Mouse (Mus musculus) left cerebral cortex, adult 18-20 months (tissue): ENCODE measurements around the gene Cdv3. TPM values are rescaled to one million over a fixed set of nuclear protein-coding genes. Genes with fewer than 3 reads are reported as not detected.

Experiments used
- total RNA-seq, 2 experiments: library from RNA; stranded (reverse); gene quantifications; 2 replicates each; pipeline ENCODE4 v1.2.3; 2021

The Cdv3 gene
- total RNA-seq, 2 experiments from 2014 or later = 81.6 to 86.9 TPM

Other genes with a start within 250 kb of the Cdv3 start
- gene Srprb, start 163.7 kb downstream of the Cdv3 start, total RNA-seq = 10 to 100 TPM; 20.8 to 22.5 TPM
- 10 to 100 TPM; 10.4 to 12.2 TPM for gene Gm20425, start 135.5 kb downstream of the Cdv3 start, total RNA-seq
- gene Trf, start 135.4 kb downstream of the Cdv3 start, total RNA-seq = 100 to 1,000 TPM; 170 to 179 TPM
- gene 1300017J02Rik, start 60.8 kb downstream of the Cdv3 start, total RNA-seq = not detected
- 10 to 100 TPM; 17.0 to 20.7 TPM for gene Topbp1, start 60.6 kb downstream of the Cdv3 start, total RNA-seq
- gene Bfsp2, start 114.6 kb upstream of the Cdv3 start, total RNA-seq = 1 to 10 TPM; 2.9 to 3.8 TPM